9 mouse cellular contexts compared by ENCODE assay signal in genomic region chr8:84255858-84256257, GRCm38 (mm10). TPM values are rescaled to one million over a fixed set of nuclear protein-coding genes. Genes with fewer than 3 reads are reported as not detected.
A peak's percentile ranks its signal among the peaks of the same experiment; 100 is the strongest.
DNase-seq lines count a peak whose midpoint lies in the region; ATAC-seq and TF ChIP-seq lines count a peak whose summit lies in the region.
"Had no signal": no experiment of that assay in that cellular context is flagged by ENCODE, and none has a peak within 500 bp of the region (broad histone marks: within the 10 kb centered on the region; RNA-seq: fewer than 3 reads in every experiment).

No protein-coding gene starts in this region.

- no peaks in the 10 kb centered on the region for H3K27me3 ChIP-seq in heart, embryonic 15.5 days
- H3K27me3 ChIP-seq in ES-Bruce4 (ENCODE audit: control insufficient read depth, insufficient read depth, low read length, poor library complexity, severe bottlenecking), result no peaks in the 10 kb centered on the region
- no peaks in the 10 kb centered on the region for H3K27me3 ChIP-seq in midbrain, embryonic 10.5 days (ENCODE audit: low read depth, poor library complexity, severe bottlenecking)

- peak overlapping the region; percentile 83 for H3K4me3 ChIP-seq in heart, embryonic 15.5 days
- peak overlapping the region; percentile 78 for H3K4me3 ChIP-seq in ES-Bruce4 (ENCODE audit: low read depth, low read length)
- H3K4me3 ChIP-seq in midbrain, embryonic 10.5 days, result peak overlapping the region; percentile 67

- intact Hi-C loops in gastrocnemius, postnatal 14 days (cut with DNase I; ENCODE audit: low total_unique reads), result no loop called here

- peak overlapping the region; percentile 98 for H3K4me2 ChIP-seq in heart, embryonic 15.5 days

- no peaks in the 10 kb centered on the region for H3K9me3 ChIP-seq in heart, embryonic 15.5 days (replicated peaks)
- no peaks in the 10 kb centered on the region for H3K9me3 ChIP-seq in ES-Bruce4 (replicated peaks; ENCODE audit: control insufficient read depth, insufficient read depth, low read length, poor library complexity, severe bottlenecking)
- H3K9me3 ChIP-seq in midbrain, embryonic 10.5 days (replicated peaks), result no peaks in the 10 kb centered on the region

- DNase-seq in heart, adult 9 months (ENCODE audit: low spot score in 2 of 2), result no peak
- DNase-seq in midbrain, embryonic 10.5 days (ENCODE audit: low spot score), result no peak
- DNase-seq in cerebellum, postnatal 14 days, result no peak
- DNase-seq in gastrocnemius, postnatal 14 days, result no peak
- DNase-seq in layer of hippocampus, adult 18-20 months (ENCODE audit: low spot score in 2 of 2), result no peak
- DNase-seq: left cerebral cortex, postnatal 4 days had no signal

- H3K4me1 ChIP-seq in heart, embryonic 15.5 days (replicated peaks), result peaks cover 17% of the 10 kb centered on the region
- no peaks in the 10 kb centered on the region for H3K4me1 ChIP-seq in ES-Bruce4 (ENCODE audit: control insufficient read depth, insufficient read depth, low read length)
- H3K4me1 ChIP-seq in midbrain, embryonic 10.5 days, result peaks cover 31% of the 10 kb centered on the region

- no peak for TF ChIP-seq POLR2A in ES-Bruce4 (IDR thresholded peaks at IDR 0.05; ENCODE audit: insufficient read depth, low read length)

- TF ChIP-seq EP300 in ES-Bruce4 (IDR thresholded peaks at IDR 0.05; ENCODE audit: insufficient read depth, low read depth, low read length), result no peak

- H3K27ac ChIP-seq in heart, embryonic 15.5 days, result 0 out of 2 replicates have a peak overlapping the region, but pooled peaks have one; percentile 92
- H3K27ac ChIP-seq in ES-Bruce4 (ENCODE audit: insufficient read depth, low read length), result peak overlapping the region; percentile 23; the same call in 1 of the 2 replicates
- H3K27ac ChIP-seq in midbrain, embryonic 10.5 days (replicated peaks), result peak overlapping the region; percentile 90; the same call in 1 of the 2 replicates

- H3K9ac ChIP-seq in heart, embryonic 15.5 days, result peak overlapping the region; percentile 85; the same call in 1 of the 2 replicates
- H3K9ac ChIP-seq in ES-Bruce4 (ENCODE audit: low read depth, poor library complexity, severe bottlenecking), result peak overlapping the region; percentile 81

- ATAC-seq in heart, embryonic 15.5 days (replicated peaks; ENCODE audit: insufficient number of reproducible peaks, insufficient read depth, low FRiP score, low read depth), result no peak
- 0 out of 2 replicates have a peak, but pooled peaks have one; percentile 16 for ATAC-seq in granulocyte monocyte progenitor cell, adult 5-6 weeks (replicated peaks; ENCODE audit: poor library complexity, severe bottlenecking)

- WGBS in heart, embryonic 15.5 days, result 84% methylated on average over 3 of the region's 3 CpGs
- 87% methylated on average over 3 of the region's 3 CpGs for WGBS in midbrain, embryonic 10.5 days

- H3K36me3 ChIP-seq in heart, embryonic 15.5 days, result peaks cover 66% of the 10 kb centered on the region
- H3K36me3 ChIP-seq in ES-Bruce4 (ENCODE audit: control insufficient read depth, insufficient read depth, low read length, poor library complexity, severe bottlenecking), result peaks cover 43% of the 10 kb centered on the region
- peaks cover 82% of the 10 kb centered on the region for H3K36me3 ChIP-seq in midbrain, embryonic 10.5 days

- TF ChIP-seq CTCF in ES-Bruce4 (IDR thresholded peaks at IDR 0.05; ENCODE audit: low read depth, low read length), result peak; percentile 21

RNA-seq across cellular contexts. Expression of gene Mri1, which starts 1.3 kb away (rescaled TPM):
- polyA plus RNA-seq in heart, embryonic 15.5 days (2015; fragmentation: Nextera tagmentation; extraction: Ambion mirVana), result 36.1 and 42.7 TPM in 2 replicates
- polyA plus RNA-seq in ES-Bruce4 (2011; ENCODE audit: insufficient read depth, insufficient read length, low read depth, missing spikeins), result 37.1 and 38.0 TPM in 2 replicates
- total RNA-seq in granulocyte monocyte progenitor cell, adult 5-6 weeks (2014; fragmentation: Nextera tagmentation), result 18.6 and 30.7 TPM in 2 replicates
- 14.0 and 26.3 TPM in 2 replicates for total RNA-seq in granulocyte monocyte progenitor cell, adult 5-6 weeks (2017)
- polyA plus RNA-seq in midbrain, embryonic 10.5 days (2016; fragmentation: Nextera tagmentation; extraction: Ambion mirVana), result 65.5 and 72.0 TPM in 2 replicates
- total RNA-seq in gastrocnemius, postnatal 14 days (2021), result 10 to 100 TPM; 11.8 to 16.6 TPM
- 10 to 100 TPM; 17.4 to 17.5 TPM for total RNA-seq in layer of hippocampus, adult 18-20 months (2021)

RNA-seq across cellular contexts. Expression of gene D8Ertd738e, which starts 6.3 kb away (rescaled TPM):
- 290 and 291 TPM in 2 replicates for polyA plus RNA-seq in heart, embryonic 15.5 days (2015; fragmentation: Nextera tagmentation; extraction: Ambion mirVana)
- 90.6 and 92.0 TPM in 2 replicates for polyA plus RNA-seq in ES-Bruce4 (2011; ENCODE audit: insufficient read depth, insufficient read length, low read depth, missing spikeins)
- 145 and 151 TPM in 2 replicates for total RNA-seq in granulocyte monocyte progenitor cell, adult 5-6 weeks (2014; fragmentation: Nextera tagmentation)
- 66.2 and 88.3 TPM in 2 replicates for total RNA-seq in granulocyte monocyte progenitor cell, adult 5-6 weeks (2017)
- 363 and 389 TPM in 2 replicates for polyA plus RNA-seq in midbrain, embryonic 10.5 days (2016; fragmentation: Nextera tagmentation; extraction: Ambion mirVana)
- 100 to 1,000 TPM; 158 to 171 TPM for total RNA-seq in gastrocnemius, postnatal 14 days (2021)
- total RNA-seq in layer of hippocampus, adult 18-20 months (2021), result 100 to 1,000 TPM; 132 to 136 TPM

RNA-seq across cellular contexts. Expression of gene Ccdc130, which starts 14.3 kb away (rescaled TPM):
- 15.2 and 15.7 TPM in 2 replicates for polyA plus RNA-seq in heart, embryonic 15.5 days (2015; fragmentation: Nextera tagmentation; extraction: Ambion mirVana)
- 21.3 and 25.7 TPM in 2 replicates for polyA plus RNA-seq in ES-Bruce4 (2011; ENCODE audit: insufficient read depth, insufficient read length, low read depth, missing spikeins)
- 9.8 and 20.0 TPM in 2 replicates for total RNA-seq in granulocyte monocyte progenitor cell, adult 5-6 weeks (2014; fragmentation: Nextera tagmentation)
- 10.6 and 10.8 TPM in 2 replicates for total RNA-seq in granulocyte monocyte progenitor cell, adult 5-6 weeks (2017)
- 23.8 and 24.1 TPM in 2 replicates for polyA plus RNA-seq in midbrain, embryonic 10.5 days (2016; fragmentation: Nextera tagmentation; extraction: Ambion mirVana)
- total RNA-seq in gastrocnemius, postnatal 14 days (2021), result 10 to 100 TPM in 1 of 2 experiments, 1 to 10 TPM in 1; 9.6 to 10.1 TPM
- total RNA-seq in layer of hippocampus, adult 18-20 months (2021), result 10 to 100 TPM; 25.7 to 27.2 TPM

RNA-seq across cellular contexts. Expression of gene Zswim4, which starts 19.0 kb away (rescaled TPM):
- 7.6 and 9.7 TPM in 2 replicates for polyA plus RNA-seq in heart, embryonic 15.5 days (2015; fragmentation: Nextera tagmentation; extraction: Ambion mirVana)
- polyA plus RNA-seq in ES-Bruce4 (2011; ENCODE audit: insufficient read depth, insufficient read length, low read depth, missing spikeins), result 14.8 and 15.4 TPM in 2 replicates
- total RNA-seq in granulocyte monocyte progenitor cell, adult 5-6 weeks (2014; fragmentation: Nextera tagmentation), result 4.6 and 8.1 TPM in 2 replicates
- 4.5 and 4.8 TPM in 2 replicates for total RNA-seq in granulocyte monocyte progenitor cell, adult 5-6 weeks (2017)
- polyA plus RNA-seq in midbrain, embryonic 10.5 days (2016; fragmentation: Nextera tagmentation; extraction: Ambion mirVana), result 30.4 and 39.5 TPM in 2 replicates
- 1 to 10 TPM; 5.8 to 6.8 TPM for total RNA-seq in gastrocnemius, postnatal 14 days (2021)
- total RNA-seq in layer of hippocampus, adult 18-20 months (2021), result 10 to 100 TPM; 17.0 to 17.3 TPM

Comparison
In these comparisons a context has a peak if more than half of its experiments do, and no peak if none do; other contexts are left out.
1. H3K27ac ChIP-seq: peak in every context shown above with its lines; median percentile 92 in heart, embryonic 15.5 days; 90 in midbrain, embryonic 10.5 days; 23 in ES-Bruce4.